Mouse (Mus musculus): ENCODE measurements around the gene Praf2.
"Not testable (repeated sequence)": the region's sequence is repeated elsewhere in the genome, so short reads cannot be mapped to it uniquely, and the experiment has no call there.

Praf2 gene

DNA sequence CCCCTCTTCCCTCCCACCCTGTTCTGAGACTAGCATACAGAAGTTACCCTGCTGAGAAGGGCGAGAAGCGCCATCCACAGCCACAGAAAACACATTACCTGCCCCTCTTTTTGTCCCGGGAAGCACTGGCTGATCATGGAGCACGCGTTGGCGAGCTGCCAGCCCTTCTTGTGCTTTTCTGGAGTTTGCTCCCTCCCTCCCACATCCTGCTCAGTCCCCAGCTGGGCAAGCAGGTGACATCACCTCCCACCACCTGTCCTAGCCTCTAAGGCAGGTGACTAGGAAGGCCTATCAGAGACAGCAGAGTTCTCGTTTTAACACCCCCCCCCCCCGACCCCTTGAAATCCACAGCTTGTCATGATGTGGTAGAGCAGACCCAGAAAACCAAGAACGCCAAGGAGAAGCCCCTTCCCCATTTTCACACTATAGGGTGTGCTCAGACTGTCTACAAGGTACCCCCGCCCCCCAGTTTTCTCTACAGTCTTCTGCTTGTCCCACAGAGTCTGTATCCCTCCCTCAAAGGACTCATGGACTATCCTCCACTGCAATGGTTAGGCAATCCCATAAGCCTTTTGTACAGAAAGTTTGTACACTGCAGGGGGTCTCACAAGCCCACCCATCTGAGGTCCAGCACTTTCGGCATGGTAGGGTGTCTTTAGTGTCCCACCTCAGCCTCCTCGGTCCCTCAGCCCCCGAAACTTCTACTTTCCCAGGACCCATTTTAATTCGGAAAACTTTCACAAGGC lies 11.3 kb downstream of the Praf2 start:
- no peak for DNase-seq (ENCODE audit: low read depth, low spot score)

DNA sequence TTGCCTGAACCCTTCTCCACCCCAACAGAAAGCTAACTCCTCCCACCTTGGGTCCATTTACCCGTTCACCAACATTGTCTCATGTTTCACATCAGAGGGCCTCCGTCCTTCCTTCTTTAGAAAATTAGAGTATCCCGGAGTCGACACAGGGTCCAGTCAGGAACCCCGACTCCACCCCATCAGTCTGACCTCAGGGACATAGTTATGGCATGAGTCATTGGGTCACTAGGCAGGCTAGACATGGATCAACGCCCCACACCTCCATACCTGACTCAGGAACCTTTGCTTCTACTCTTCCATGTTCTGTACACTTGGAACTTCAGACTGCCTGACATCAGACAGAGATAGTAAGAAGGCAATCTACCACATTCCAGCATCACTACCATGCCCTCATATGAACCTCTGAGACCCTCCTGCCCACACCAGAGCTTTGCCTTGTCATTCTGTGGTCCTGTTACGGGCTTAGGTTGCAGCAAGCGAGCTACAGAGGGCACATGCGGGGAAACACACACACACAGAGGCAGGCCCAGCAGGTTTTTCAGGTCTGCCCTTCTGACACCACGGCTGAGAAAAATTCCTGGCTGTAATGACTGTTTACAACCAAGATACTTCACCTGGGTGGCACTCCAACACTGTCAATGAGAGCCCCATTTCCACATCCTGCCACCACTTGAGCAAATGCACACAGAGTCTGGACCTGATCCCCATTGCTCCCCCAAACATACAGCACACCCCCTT lies 12.0 kb downstream of the Praf2 start:
- DNase-seq (ENCODE audit: low read depth, low spot score): no peak

DNA sequence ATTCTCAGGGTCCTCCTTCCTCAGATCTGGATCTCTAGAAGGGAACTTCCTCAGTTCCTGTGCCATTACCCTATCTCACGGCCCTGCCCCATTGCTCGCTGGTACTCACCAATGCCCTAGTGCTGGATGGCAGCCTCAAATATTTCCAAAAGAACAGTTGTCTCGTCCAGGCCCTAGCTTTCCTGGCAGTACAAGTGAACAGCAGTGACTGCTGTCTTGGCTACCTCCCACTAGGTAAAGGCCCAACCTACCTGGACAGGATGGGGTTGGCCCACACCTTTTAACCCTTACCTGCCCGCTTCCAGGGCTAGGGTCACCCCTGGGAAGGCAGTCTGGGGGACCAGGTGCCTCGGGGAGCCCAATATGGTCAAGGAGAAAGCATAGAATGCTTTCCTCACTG lies 12.9 kb downstream of the Praf2 start:
- DNase-seq (ENCODE audit: low read depth, low spot score): no peak

DNA sequence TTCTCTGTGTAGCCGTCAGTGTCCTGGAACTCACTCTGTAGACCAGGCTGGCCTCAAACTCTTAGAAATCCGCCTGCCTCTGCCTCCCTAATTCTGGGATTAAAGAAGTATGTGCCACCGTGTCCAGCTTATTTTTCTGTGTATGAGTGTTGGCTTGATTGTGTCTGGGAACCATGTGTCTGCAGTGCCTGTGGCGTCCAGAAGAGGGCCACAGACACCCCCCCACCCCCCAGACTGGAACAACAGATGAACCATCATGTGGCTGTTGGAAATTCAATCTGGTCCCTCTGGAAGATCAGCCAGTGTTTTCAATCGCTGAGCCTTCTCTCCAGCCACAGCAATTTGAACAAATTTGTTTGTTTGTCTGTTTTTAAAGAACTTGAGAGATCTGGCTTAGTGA lies 15.2 kb downstream of the Praf2 start:
- DNase-seq (ENCODE audit: low read depth, low spot score): no peak

DNA sequence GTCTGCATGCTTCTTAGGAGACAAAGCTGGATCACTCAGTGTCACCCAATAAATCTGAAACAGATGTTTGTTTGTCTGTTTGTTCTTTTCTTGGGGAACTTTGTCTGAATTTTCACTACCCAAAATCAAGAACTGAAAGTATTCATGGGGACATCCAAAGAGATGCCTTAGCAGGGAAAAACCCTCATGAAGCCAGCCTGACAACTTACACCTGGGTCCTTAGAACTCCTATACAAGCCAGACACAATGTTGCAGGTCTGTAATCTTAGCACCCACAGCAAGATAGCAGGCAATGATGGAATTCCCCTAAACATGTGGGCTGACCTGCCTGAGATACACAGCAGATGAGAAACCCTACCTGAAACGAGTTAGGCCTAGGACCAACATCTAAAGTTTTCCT lies 16.7 kb downstream of the Praf2 start:
- DNase-seq (ENCODE audit: low read depth, low spot score): no peak

DNA sequence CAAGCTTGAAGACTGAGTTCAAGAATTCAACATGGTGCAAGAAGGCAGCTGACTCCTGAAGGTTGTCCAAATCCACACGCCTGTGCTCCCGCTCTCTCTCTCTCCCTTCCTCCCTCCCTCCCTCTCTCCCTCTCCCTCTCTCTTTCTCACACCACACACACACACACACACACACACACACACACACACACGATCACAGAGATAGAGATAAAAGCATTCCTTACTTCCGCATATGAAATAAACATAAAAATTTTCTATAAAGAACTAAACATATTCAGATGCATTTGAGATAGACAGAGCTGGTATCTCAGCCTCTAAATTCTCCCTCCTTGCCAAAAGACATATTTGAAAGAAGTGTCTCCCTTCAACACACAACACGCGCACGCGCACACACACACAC lies 17.2 kb downstream of the Praf2 start:
- no peak for DNase-seq (ENCODE audit: low read depth, low spot score)

DNA sequence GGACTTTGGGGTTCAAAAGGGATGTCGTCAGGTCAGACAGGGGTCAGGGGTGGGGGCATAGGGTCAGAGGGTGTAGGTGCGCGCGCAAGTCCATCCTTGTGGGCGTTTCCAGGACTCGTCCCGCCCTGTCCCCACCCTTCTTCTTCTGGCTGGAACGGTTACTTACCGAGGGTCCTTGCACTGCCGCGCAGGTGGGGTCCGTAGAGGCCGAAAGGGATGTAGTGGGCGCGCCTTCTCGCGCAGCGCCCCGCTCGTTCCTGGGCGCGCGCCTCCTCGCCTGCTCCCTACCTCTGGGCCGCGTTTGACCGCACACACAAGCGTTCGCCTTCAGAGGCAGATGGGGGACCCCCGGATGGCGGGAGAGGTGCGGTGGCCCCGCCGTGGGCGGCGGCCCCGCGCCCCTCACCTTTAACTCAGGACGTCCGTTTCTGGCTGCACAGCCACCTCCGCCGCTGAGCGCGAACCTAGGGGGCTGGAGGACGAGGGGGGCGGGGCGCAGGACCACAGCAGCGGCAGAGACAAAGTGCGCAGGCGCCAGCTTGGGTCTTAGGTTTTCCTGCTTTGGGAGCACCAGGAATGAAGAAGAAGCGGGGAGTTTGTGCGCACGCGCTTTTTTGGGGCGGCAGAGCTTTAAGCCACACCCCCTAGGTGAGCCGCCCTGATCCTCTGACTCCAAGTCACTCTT lies 22.3 kb downstream of the Praf2 start, which contains the start of gene Ccdc120:
Ccdc120 (minus strand) TSS at position 474 of the 685 bp plus-strand sequence.
- DNase-seq (ENCODE audit: low read depth, low spot score): peak; percentile 72

DNA sequence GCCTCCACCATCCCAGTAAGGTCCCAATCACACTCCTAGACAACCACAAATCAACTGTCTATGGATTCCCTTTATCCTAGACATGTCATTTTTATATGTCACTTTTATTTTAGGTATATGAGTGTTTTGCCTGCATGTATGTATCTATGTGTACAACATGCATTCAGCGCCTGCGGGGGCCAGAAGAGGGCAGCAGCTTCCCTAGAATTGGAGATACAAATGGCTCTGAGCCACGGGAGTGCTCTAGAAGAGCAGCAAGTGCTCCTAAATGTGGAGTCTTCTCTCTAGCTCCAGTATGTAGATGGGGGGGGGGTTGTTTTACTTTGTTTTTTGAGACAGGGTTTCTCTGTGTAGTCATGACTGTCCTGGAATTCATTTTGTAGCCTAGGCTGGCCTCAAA lies 25.4 kb downstream of the Praf2 start:
- DNase-seq (ENCODE audit: low read depth, low spot score): not testable (repeated sequence)

DNA sequence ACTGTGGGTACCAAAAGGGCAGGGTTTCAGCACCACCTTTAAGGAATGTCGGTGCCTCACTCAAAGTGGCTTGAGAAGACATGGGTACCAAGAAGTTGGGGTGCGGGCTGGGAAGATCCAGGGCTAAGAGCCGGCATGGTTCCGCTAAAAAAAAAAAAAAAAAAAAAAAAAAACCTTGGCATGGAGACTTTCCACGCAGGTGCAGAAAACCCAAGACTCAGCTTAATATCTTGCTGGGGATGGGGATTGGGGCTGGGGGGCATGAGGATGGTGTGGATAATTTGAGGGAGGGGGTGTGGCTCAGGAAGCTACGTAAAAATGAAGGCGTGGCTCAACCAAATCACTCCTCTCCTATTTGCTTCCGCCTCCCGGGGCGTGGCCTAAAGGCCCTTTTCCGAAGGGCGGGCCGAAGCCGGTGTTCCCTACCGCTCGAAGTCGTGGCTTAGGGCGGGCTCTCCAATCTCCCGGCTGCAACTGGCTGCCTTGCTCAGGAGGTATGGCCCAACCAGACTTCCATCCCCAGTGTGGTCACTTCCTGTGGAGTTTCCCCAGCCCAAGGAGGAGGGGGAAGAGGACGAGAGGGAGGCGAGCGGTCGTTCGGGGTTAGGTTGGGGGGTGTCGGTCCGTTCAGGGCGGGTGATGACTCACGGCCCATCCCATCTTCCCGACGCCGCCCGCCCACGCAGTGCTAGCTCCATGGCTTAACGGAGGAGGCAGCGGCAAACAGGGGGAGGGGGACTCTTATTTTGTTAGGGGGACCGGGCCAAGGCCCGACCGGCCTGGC lies 34.1 kb downstream of the Praf2 start, which contains the start of gene Tfe3:
Tfe3 (plus strand) TSS at position 424 of the 784 bp plus-strand sequence.
- DNase-seq (ENCODE audit: low read depth, low spot score): peak; percentile 79

DNA sequence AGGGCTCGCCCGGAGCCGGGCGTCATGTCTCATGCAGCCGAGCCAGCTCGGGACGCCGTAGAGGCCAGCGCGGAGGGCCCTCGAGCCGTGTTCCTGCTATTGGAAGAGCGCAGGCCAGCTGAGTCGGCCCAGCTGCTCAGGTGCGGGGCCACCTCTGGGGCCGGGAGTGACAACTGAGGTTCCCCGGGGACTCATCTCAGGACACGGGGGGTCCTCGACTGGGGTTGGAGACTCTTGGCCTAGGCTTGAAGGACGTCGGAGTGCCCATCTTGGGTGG lies 34.6 kb downstream of the Praf2 start:
- DNase-seq (ENCODE audit: low read depth, low spot score): no peak

DNA sequence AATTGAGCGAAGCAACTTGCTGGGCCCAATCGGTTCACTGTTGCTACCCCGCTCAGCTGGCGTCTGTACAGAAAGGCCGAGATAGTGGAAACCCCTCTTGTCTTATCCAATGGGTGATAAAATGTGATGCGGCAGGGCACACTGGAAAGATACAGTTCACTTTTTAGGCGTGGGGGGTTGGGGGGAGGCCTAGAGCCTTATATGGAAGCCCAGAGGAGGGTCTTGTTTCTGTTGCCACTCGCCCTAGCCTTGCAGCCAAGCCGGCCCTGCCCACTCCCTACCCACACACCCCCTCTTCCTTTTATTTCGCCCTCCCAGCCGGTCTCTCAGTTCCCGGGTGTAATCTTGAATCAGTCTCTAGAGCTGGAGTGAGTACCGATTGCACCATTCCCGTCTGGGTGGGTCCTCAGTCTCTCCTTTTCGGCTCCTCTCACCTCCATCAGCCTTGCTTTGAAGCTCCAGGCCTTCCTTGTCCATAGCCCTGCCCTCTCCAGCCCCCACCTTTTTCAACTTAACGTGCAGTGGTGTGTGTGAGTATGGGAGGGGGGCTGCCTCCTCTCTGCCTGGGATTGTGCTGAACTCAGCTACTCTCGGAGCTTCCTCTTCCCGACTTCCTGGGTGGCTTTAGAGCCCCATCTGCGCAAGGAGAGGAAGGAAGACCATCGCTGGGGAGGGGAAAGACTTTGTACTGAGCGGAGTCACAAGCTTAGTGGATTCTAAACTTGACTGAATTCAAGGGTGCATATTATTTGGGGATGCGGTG lies 35.6 kb downstream of the Praf2 start:
- no peak for DNase-seq (ENCODE audit: low read depth, low spot score)

DNA sequence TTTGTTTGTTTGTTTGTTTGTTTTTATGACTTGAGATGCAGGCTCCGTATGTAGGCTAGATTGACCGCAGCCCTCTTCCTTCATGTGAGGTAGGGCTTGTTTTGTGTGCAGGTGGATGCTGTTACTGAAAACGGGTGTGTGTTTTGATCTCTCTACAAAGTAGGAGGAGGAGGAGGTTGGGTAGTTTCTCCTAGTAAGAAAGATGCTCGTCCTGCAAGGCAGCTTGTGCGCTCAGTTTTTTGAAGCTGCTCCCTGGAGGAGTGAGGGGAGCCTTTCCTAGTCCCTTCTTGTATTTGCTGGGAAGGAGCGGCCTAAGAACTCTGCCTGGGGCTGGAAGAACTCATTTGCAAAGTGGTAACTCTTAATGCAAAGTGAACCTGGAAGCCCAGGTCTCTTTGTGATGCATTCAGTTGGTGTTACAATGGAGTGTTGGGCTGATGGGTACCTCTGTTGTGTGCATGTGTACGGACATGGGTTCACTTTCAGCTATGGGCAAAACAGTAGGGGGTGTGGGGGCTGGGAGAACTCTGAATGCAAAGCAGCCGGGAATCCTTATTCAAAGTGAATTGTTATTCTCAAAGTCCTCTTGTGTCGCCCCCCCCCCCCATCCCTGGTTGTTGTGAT lies 36.5 kb downstream of the Praf2 start:
- DNase-seq (ENCODE audit: low read depth, low spot score): no peak

DNA sequence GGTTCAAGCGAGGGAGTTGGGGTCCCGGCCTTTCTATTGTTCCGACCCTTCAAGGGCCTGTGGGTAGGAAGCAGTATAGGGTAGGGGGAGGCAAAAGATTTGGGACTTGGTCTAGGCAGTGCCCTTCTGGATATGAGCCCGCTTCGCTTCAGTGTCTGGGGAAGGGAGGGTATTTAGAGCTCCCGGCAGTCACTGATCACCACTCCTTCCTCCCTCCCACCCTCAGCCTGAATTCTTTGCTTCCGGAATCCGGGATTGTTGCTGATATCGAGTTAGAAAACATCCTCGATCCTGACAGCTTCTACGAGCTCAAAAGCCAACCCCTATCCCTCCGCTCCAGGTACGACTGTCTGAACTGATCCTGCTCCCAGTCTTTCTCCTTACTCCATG lies 37.0 kb downstream of the Praf2 start:
- DNase-seq (ENCODE audit: low read depth, low spot score): no peak

DNA sequence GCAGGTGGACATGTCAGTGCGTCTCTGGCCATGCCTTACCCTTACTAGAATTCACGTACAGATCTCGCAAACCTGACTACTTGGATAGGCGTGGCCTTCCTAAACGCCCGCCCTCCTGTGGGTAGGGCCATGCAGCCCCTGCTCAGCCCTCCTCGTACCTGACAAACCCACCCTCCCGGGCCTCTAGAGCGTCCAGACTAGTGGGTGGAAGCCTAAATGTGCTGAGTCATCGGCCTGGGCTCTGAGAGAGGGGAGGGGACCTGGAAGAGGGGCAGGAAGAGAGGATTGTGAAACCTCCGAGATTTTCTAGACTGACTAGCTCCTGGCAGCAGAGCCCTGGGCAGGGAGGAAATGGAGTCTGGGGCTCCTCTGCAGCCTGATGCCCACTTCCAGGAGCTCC lies 37.5 kb downstream of the Praf2 start:
- no peak for DNase-seq (ENCODE audit: low read depth, low spot score)

DNA sequence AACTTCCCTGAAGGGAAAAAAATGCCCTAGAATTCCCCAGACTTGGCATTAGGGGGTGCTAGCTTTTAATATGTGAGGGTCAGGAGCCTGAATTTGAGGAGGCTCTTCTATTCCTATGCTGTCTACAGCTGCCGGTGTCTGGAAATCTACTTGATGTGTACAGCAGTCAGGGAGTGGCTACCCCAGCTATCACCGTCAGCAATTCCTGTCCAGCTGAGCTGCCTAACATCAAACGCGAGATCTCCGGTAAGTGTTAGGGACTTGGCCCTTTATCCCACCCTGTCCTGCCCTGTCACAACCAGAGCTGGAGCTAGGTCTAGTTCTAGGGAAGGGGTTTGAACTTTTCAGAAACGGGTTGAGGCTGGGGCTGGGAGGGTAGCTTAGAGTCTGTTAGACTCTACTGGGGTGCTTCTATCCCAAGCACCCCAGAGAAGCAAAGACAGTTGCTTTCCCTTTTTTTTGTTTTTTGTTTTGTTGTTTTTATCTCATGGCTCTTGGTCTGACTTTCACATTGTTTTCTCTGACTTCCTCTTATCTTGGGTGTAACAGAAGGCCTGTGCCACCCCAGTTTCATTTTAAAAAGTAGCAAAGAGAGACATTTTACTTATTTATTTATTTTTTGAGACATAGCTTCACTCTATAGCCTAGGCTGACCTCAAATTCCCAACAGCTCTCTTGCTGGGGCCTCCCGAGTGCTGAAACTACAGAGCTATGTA lies 41.2 kb downstream of the Praf2 start:
- no peak for DNase-seq (ENCODE audit: low read depth, low spot score)

DNA sequence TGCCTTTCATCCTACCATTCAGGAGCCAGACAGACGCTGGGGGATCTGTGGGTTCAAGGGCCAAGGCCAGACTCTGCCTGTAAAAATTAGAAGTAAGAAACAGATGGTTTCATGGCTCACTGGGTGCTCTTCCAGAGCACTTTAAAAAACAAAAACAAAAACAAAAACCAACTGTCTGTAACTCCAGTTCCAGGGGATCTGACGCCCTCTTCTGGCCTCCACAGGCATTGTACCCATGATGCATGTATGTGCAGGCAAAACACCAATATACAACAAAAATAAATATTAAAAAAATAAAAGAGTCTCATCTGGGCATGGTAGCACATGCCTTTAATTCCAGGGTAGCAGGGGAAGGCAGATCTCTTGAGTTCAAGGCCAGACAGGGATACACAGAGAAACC lies 44.5 kb downstream of the Praf2 start:
- DNase-seq (ENCODE audit: low read depth, low spot score): no peak

DNA sequence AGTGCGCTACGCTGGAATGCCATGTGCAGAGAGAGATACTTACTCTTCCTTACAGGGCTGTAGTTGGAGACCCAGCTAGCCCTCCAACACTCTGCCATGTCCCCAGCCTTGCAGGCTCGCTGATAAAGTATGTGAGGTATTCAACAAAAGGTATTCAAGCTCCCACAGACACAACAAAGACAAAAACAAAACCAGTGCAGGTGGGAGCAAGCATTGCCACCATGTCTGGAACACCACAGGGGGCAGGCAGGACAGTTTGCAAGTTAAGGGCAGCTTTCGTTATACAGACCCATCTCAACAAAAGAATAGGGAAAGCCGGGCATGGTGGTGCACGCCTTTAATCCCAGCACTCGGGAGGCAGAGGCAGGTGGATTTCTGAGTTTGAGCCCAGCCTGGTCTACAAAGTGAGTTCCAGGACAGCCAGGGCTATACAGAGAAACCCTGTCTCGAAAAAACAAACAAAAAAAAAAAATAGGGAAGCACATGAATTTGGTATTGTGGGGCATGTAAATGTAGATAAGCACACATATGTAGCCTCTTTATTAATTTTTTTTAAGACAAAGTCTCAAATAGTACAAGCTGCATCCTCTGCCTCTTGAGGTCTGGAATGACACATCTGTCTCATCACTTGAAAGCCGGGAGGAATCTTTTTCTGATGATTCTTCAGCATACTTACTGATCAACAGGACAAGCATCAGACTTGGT lies 47.4 kb downstream of the Praf2 start:
- no peak for DNase-seq (ENCODE audit: low read depth, low spot score)

DNA sequence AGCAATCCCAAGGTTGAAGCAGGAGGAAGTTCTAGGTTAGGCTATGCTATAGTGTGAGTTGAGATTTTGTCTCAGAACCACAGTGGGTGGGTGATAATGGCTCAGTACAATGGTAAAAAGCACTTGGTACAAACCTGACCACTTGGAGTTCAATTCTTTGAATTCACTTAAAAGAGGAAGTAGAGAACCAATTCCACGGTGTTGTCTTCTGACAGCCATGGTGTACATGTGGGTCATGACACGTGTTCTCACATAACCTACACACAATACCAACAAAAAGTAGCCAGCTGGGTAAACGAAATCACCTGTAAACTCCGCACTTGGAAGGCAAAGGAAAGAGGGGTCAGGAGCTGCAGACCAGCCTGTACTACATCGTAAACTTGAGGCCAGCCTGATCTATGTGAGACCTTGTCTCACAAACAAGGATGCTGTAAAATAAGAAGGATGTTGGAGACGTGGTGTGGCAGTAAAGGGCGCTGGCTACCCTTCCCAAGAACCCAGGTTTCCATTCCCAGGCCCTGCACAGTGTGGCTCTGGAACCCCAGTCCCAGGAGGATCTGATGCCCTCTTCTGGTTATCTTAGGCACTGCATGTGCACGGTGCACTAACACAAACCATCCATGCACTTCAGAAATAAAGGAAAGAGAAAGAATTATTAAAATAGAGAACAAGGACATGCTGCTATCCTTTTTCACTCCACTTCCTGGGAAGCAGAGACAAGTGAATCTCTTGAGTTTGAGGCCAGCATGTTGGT lies 48.3 kb downstream of the Praf2 start:
- no peak for DNase-seq (ENCODE audit: low read depth, low spot score)
